Mouse (Mus musculus): ENCODE measurements around the gene Snrpc. TPM values are rescaled to one million over a fixed set of nuclear protein-coding genes. Genes with fewer than 3 reads are reported as not detected.
A peak's percentile ranks its signal among the peaks of the same experiment; 100 is the strongest.

The Snrpc gene
- polyA plus RNA-seq, 1 experiment from 2014 or later, result 433 TPM

DNA sequence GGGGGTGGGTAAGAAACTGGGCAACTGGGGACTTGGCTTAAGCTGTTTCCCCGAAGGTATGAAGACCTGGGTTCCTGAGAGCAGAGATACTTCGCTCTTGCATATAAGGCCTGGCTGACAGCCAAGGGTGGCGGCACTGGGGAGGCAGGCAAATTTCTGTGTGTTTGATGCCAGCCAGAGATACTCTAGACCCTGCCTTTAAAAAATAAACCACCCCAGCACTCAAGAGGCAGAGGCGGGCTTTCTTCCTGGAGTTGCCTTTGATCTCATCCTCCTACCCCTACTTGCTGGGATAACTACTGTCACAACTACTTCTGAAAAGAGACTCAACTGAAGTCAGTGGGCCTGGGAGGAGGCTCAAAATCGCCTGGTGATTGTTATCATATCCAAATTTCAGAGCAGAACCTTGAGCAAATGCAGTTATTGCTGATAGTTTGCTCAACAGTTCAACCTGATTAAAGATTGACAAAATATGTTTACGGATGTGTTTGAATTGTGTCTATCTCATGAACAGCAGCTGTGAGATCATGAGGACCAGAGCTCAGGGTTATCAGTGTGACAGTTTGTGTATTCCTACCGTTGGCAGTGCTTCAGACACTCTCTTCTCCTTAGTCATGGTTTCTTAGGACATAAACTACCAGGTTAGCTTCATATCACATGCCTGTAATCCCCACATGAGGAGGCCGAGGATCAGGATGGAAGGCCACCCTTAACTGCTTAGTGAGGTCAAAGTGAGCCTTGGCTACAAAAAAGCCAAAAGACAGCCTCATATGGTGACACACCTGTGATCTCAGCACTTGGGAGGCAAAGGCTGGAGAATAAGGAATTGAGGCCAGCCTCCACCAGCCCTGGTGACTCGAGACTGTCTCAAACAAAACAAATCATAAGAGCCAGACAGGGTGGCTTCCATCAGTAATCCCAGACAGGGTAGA is 16.3 kb upstream of the Snrpc start:
- peak overlapping the region; percentile 90 for H3K27ac ChIP-seq
- 70% methylated on average over 9 of the region's 9 CpGs for WGBS
- H3K4me3 ChIP-seq, result peak overlapping the region; percentile 100
- no peak for DNase-seq (ENCODE audit: low spot score)
- H3K9me3 ChIP-seq, result no peaks in the 10 kb centered on the region
- peaks cover 46% of the 10 kb centered on the region for H3K4me1 ChIP-seq (replicated peaks)
- H3K27me3 ChIP-seq (ENCODE audit: insufficient read depth, poor library complexity, severe bottlenecking), result no peaks in the 10 kb centered on the region
- H3K36me3 ChIP-seq, result no peaks in the 10 kb centered on the region

DNA sequence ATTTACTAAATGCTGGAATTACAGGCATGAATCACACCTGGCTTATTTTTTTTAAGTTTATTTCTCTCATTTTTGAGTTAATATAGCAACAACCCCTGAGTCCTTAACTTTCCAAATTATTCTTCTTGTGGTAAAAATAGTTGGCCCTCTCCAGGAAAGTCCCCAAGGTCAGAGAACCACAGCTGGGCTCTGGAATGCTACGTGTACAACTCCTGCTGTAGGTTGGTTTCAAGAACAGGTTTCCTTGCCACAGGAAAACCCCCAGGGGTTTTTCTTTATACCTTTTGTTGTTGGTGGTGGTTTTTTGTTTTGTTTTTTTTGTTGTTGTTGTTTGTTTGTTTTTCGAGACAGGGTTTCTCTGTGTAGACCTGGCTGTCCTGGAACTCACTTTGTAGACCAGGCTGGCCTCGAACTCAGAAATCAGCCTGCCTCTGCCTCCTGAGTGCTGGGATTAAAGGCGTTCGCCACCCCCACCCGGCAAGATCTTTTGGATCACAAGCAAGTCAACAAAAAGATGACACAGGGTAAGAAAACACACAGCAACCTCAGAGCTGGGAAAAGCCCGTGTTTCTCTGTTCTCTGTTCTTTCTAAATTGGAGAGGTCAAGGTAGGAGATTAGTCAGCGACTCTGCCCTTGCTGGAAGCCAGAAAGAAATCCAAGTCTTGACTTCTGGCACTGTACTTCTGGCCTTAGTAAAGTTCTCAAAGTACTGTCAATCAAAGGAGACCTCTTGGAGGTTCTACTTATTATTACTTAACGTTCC is 14.6 kb upstream of the Snrpc start:
- DNase-seq (ENCODE audit: low spot score), result no peak
- H3K4me3 ChIP-seq, result no peak overlapping the region
- H3K9me3 ChIP-seq, result no peaks in the 10 kb centered on the region
- no peak overlapping the region for H3K27ac ChIP-seq
- no peaks in the 10 kb centered on the region for H3K36me3 ChIP-seq
- H3K4me1 ChIP-seq (replicated peaks), result peaks cover 51% of the 10 kb centered on the region
- WGBS, result 81% methylated on average over 9 of the region's 9 CpGs
- no peaks in the 10 kb centered on the region for H3K27me3 ChIP-seq (ENCODE audit: insufficient read depth, poor library complexity, severe bottlenecking)

DNA sequence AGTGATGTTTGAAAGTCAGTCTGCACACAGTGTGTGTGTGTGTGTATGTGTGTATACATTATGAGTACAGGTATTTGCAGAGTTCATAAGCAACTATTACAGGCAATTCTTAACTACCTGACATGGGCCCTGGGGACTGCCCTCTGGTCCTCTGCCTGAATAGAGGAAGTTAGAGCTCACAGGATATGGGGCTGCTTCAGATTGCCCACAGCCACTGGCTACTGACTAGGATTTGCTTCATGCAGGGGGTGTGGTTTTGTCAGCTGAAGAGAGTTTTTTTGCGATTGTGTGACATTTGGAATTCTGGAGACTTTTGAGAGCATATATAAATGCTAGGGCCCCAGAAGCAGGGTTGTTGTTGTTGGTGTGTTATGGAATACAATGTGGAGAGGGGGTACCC is 13.0 kb upstream of the Snrpc start:
- no peak for DNase-seq (ENCODE audit: low spot score)
- H3K27me3 ChIP-seq (ENCODE audit: insufficient read depth, poor library complexity, severe bottlenecking), result no peaks in the 10 kb centered on the region
- no peak overlapping the region for H3K4me3 ChIP-seq
- H3K9me3 ChIP-seq, result no peaks in the 10 kb centered on the region
- WGBS, result 74% methylated on average over 1 of the region's 1 CpGs
- H3K36me3 ChIP-seq, result no peaks in the 10 kb centered on the region
- H3K27ac ChIP-seq, result no peak overlapping the region
- peaks cover 38% of the 10 kb centered on the region for H3K4me1 ChIP-seq (replicated peaks)

DNA sequence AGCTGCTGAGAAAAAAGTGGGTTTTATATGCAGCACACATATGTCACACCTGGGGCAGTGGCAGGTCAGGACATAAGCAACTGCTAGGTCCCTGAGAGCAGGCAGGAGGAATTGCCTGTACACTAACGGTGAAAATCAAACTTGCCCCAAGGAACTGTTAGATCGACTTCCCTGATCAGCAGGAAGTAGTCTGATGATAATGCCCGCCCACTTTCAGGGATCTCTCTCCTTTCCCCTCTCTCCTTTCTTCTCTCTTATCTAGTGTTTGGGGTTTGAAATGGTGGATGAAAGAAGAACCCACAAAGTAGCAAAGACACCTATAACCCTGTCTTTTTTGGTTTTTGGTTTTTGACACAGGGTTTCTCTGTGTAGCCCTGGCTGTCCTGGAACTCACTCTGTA is 12.4 kb upstream of the Snrpc start:
- H3K9me3 ChIP-seq, result no peaks in the 10 kb centered on the region
- H3K4me3 ChIP-seq, result peak overlapping the region; percentile 52; the same call in 1 of the 2 replicates
- no peaks in the 10 kb centered on the region for H3K36me3 ChIP-seq
- no peaks in the 10 kb centered on the region for H3K27me3 ChIP-seq (ENCODE audit: insufficient read depth, poor library complexity, severe bottlenecking)
- 40% methylated on average over 3 of the region's 3 CpGs for WGBS
- no peak for DNase-seq (ENCODE audit: low spot score)
- H3K4me1 ChIP-seq (replicated peaks), result peaks cover 38% of the 10 kb centered on the region
- H3K27ac ChIP-seq, result no peak overlapping the region

DNA sequence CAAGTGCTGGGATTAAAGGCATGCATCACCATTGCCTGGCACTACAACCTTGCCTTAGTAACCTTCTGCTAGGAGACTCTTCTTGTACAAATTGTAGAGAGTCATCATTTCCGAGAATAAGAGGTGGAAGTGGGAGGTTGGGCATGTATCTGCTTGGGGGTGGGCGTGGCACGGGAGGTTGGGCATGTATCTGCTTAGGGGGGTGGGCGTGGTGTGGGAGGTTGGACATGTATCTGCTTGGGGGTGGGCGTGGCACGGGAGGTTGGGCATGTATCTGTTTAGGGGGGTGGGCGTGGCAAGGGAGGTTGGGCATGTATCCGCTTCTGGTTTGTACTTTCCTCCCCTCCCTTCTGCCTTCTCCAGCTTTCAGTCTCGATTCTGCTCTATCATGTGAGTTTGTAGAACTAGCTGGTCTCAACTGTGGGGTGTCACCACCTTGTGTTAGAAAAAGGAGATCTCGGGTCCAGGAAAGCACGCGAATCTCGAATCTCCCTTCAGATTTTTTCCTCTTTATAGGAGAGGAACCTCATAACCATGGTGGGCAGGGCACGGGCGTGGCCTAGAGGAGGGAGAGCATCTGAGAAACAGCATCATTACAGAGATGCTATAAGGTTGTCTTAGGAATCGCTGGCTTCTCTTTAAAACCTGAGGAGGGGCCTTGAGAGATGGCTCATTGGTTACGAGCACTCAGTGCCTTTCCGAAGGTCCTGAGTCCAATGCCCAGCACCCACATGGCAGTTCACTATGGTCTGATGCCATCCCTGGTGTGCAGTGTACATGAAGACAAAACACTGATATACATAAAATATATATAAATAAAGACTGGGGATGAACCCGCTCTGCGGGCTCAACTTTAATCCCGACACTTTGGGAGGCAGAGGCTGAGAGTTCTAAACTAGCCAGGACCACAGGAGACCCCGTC is 11.7 kb upstream of the Snrpc start:
- Histone ChIP-seq H3K4me1 (replicated peaks) (peaks cover 33% of the 10 kb centered on the region), H3K4me3 (peak overlapping the region; percentile 52), H3K27me3 (ENCODE audit: insufficient read depth, poor library complexity, severe bottlenecking) (no peaks in the 10 kb centered on the region), H3K36me3 (no peaks in the 10 kb centered on the region), H3K27ac (peak overlapping the region; percentile 89), H3K9me3 (no peaks in the 10 kb centered on the region)
- 4% methylated on average over 22 of the region's 22 CpGs for WGBS
- peak; percentile 76 for DNase-seq (ENCODE audit: low spot score)

DNA sequence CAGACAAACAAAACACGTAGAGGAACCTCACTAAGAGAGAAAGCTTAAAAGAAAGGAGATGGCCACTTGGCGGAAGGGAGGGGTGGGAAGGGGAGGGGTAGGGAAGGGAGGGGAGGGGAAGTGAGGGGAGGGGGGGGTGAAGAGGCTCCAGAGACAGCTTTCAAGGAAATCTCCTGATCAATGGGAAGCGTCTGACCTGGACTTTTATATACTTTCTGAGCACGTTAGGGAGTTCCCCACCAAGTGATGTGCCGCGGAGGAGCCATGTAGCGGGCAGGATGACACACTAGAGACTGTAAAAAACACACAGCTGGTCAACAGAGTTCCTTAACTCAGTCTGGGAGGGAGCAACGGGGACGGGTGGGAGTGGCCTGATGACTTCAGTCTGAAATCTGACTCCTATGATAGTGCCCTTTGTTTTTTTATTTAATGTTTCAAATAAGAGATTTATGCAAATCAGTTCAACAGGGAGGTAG is 11.0 kb upstream of the Snrpc start:
- DNase-seq (ENCODE audit: low spot score), result peak; percentile 64

DNA sequence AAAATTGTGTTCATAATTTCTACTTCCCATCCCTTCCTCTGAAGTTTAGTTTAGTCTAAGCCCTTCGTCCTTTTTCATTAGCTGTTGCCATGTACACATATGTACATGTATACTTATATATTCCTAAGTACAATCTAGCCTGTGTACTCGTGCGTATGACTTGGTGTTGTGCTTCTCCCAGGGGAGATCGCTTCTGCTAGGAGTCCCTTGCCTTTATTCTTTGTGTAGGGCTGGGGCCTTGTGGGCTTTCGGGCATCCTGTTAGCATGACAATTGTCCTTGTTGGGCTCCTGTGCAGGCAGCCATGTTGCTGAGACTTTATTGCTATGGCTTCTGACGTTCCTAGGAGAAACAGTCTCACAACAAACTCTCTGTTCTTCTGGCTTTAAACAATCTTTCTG is 10.4 kb upstream of the Snrpc start:
- Histone ChIP-seq H3K27ac (peak overlapping the region; percentile 89), H3K27me3 (ENCODE audit: insufficient read depth, poor library complexity, severe bottlenecking) (no peaks in the 10 kb centered on the region), H3K4me3 (peak overlapping the region; percentile 52), H3K4me1 (replicated peaks) (peaks cover 29% of the 10 kb centered on the region), H3K9me3 (no peaks in the 10 kb centered on the region), H3K36me3 (no peaks in the 10 kb centered on the region)
- peak; percentile 25 for DNase-seq (ENCODE audit: low spot score)
- 29% methylated on average over 6 of the region's 6 CpGs for WGBS

More for the DNA sequence above, 11.0 kb upstream of the Snrpc start:
- no peaks in the 10 kb centered on the region for H3K36me3 ChIP-seq
- H3K27ac ChIP-seq, result peak overlapping the region; percentile 89
- H3K9me3 ChIP-seq, result no peaks in the 10 kb centered on the region
- H3K4me3 ChIP-seq, result peak overlapping the region; percentile 52
- H3K4me1 ChIP-seq (replicated peaks), result peaks cover 29% of the 10 kb centered on the region
- H3K27me3 ChIP-seq (ENCODE audit: insufficient read depth, poor library complexity, severe bottlenecking), result no peaks in the 10 kb centered on the region
- 2% methylated on average over 9 of the region's 9 CpGs for WGBS

DNA sequence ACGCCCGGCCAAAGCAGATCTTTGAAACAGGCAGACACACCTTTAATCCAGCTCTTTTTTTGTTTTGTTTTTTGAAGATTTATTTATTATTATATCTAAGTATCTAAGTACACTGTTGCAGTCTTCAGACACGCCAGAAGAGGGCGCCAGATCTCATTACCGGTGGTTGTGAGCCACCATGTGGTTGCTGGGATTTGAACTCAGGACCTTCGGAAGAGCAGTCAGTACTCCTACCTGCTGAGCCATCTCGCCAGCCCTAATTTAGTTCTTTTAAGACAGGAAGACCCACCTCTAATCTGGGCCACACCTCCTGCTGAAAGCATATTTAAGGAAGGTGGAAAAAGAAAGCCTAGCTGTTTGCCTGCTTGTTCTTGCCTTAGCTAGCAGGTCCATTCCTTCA is 7.5 kb upstream of the Snrpc start:
- 52% methylated on average over 7 of the region's 7 CpGs for WGBS
- no peaks in the 10 kb centered on the region for H3K36me3 ChIP-seq
- no peak overlapping the region for H3K27ac ChIP-seq
- peak; percentile 12 for DNase-seq (ENCODE audit: low spot score)
- no peaks in the 10 kb centered on the region for H3K27me3 ChIP-seq (ENCODE audit: insufficient read depth, poor library complexity, severe bottlenecking)
- H3K9me3 ChIP-seq, result no peaks in the 10 kb centered on the region
- peaks cover 25% of the 10 kb centered on the region for H3K4me1 ChIP-seq (replicated peaks)
- H3K4me3 ChIP-seq, result no peak overlapping the region

DNA sequence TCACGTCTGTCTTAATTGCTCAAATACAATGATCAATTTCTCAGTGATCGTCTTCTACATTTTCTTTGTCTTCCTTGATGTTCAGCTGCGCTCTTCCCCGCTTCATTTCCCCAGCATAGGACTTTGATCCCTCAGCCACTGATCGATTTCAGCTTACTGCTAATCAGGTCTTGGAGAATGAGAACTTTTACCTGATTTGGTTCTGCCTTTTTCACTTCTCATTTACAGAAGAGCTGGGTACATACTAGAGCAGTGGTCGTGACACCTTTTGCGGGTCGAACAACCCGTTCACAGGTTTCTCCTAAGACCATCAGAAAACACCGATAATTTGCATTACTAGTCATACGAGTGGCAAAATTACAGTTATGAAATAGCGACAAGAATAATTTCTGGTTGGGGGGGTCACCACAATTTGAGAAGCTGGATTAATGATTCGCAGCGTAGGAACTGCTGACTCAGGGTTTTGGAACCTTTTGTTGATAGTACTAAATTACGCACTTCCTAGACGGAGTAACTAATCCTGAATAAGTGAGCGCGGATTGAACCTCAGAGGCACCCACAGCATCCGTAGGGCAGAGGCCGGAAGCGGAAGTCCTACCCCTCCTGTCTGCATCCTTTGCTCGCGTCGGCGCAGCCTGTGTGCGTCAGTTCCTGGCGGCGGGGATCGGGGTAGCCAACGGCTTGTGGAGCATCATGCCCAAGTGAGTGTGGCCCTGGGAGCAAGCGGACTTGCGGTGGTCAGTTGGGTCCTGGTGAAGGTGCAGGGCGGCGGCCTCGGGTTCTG is 1.7 kb downstream of the Snrpc start:
- WGBS, result 3% methylated on average over 35 of the region's 35 CpGs
- peaks cover 10% of the 10 kb centered on the region for H3K4me1 ChIP-seq (replicated peaks)
- peaks cover 29% of the 10 kb centered on the region for H3K36me3 ChIP-seq

DNA sequence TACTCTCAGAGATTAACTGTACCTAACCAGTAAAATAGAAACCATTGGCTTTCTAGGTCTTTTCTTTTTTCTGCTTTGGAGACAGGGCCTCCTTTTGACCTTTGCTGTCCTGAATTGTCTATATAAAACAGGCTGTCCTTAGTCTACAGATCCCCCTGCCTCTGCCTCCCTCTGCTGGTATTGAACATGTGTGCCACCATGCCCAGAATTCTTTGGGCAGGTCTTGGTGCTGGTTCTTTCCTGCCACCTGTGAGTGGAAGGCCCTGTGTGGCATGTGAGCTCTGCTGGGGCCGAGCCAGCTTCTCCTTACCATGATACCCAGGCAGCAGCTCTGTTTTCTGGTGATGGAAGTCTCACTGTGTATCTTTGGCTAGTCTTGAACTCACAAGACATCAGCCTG is 10.4 kb downstream of the Snrpc start:
- Histone ChIP-seq H3K9me3 (no peaks in the 10 kb centered on the region), H3K36me3 (peaks cover 99% of the 10 kb centered on the region), H3K27me3 (ENCODE audit: insufficient read depth, poor library complexity, severe bottlenecking) (no peaks in the 10 kb centered on the region), H3K27ac (no peak overlapping the region), H3K4me3 (no peak overlapping the region), H3K4me1 (replicated peaks) (no peaks in the 10 kb centered on the region)
- DNase-seq (ENCODE audit: low spot score), result no peak
- 97% methylated on average over 1 of the region's 1 CpGs for WGBS

More for the DNA sequence above, 1.7 kb downstream of the Snrpc start:
- H3K9me3 ChIP-seq, result no peaks in the 10 kb centered on the region
- peak overlapping the region; percentile 87 for H3K27ac ChIP-seq
- peak overlapping the region; percentile 74 for H3K4me3 ChIP-seq
- peak; percentile 97 for DNase-seq (ENCODE audit: low spot score)
- H3K27me3 ChIP-seq (ENCODE audit: insufficient read depth, poor library complexity, severe bottlenecking), result 0 out of 2 replicates have a peak, but pooled peaks cover 6% of the 10 kb centered on the region

DNA sequence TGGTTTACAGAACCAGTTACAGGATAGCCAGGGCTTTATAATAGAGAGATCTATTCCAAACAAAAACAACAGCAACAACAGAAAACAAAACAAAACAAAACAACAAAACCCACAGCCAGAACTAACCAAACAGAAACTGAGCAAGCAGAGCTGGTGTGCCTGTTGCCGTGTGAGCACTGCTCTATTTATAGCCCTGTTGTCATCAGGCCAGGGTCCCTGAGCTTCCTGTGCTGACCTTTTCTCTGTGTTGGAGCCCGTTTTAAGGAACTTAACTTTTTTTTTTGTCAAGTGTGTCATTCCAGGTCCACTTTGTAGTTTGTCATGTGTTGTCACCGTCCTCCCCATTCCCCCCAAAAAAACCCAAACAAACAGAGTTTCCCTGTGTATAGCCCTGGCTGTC is 13.1 kb downstream of the Snrpc start:
- 85% methylated on average over 3 of the region's 3 CpGs for WGBS
- Histone ChIP-seq H3K36me3 (peaks cover 88% of the 10 kb centered on the region), H3K27ac (no peak overlapping the region), H3K9me3 (no peaks in the 10 kb centered on the region), H3K4me3 (no peak overlapping the region), H3K4me1 (replicated peaks) (no peaks in the 10 kb centered on the region), H3K27me3 (ENCODE audit: insufficient read depth, poor library complexity, severe bottlenecking) (no peaks in the 10 kb centered on the region)
- no peak for DNase-seq (ENCODE audit: low spot score)

All from hindbrain, embryonic 10.5 days (tissue).